Mouse (Mus musculus): ENCODE results near the gene Nell2.

GRCm38 (mm10) chr15:95526626-95527411 lies 1.5 kb downstream of the Nell2 start:
- TF ChIP-seq CTCF (IDR thresholded peaks at IDR 0.05; ENCODE audit: low read depth), result no peak
- no peak for TF ChIP-seq EP300 (IDR thresholded peaks at IDR 0.05; ENCODE audit: low read depth)
